Mouse (Mus musculus): ENCODE results near the gene Runx1. TPM values are rescaled to one million over a fixed set of nuclear protein-coding genes. Genes with fewer than 3 reads are reported as not detected.

The Runx1 gene
- 10 to 100 TPM in 1 of 2 experiments, 1 to 10 TPM in 1; 8.8 to 14.8 TPM for total RNA-seq (2021)
- long read RNA-seq, experiment 1, full-length matches to known transcripts, result 2 of 4 reads
- long read RNA-seq, experiment 1, partial matches to known transcripts, result 1 of 4 reads
- long read RNA-seq, experiment 1, other reads (novel, unspliced or antisense), result 1 of 4 reads
- long read RNA-seq, experiment 2, full-length matches to known transcripts, result 1 of 3 reads
- long read RNA-seq, experiment 2, partial matches to known transcripts, result 0 of 3 reads
- long read RNA-seq, experiment 2, other reads (novel, unspliced or antisense), result 2 of 3 reads

DNA sequence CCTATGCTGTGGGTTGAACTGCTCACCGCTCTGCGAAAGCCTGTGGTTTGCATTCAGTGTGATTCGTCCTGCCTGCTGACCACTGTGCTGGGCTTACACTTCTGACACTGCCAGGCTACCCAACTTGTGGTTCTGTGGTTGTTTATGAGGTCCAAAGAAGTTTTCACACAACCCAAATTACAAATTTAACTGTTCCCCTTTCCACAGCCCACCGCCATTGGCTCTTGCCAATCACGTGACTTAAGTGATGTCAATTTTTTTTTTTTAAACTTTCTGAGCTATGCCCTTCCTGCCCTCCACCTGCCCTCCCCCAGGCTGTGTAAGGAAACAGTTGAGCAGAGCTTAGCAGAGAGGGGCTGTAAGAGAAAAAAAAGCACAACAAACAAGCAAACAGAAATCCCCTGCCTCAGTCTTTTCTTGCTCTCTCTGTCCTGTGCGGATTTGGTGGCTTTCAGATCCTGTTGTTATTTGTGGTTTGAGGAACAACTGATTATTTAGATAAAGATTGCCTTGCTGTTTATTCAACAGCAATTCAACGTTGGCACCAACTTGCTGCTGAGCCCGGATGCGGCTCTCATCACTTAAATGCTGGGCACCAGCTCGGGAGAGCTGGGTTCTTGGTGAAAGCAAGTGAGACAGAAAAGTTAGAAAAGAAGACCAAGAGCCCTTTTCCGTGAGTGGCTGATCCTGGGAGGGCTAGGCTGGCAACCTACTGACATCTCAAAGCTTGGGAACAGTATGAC is at the start of gene Runx1:
Runx1 (minus strand) TSS at position 242 of the 743 bp plus-strand sequence.
- DNase-seq, result no peak

DNA sequence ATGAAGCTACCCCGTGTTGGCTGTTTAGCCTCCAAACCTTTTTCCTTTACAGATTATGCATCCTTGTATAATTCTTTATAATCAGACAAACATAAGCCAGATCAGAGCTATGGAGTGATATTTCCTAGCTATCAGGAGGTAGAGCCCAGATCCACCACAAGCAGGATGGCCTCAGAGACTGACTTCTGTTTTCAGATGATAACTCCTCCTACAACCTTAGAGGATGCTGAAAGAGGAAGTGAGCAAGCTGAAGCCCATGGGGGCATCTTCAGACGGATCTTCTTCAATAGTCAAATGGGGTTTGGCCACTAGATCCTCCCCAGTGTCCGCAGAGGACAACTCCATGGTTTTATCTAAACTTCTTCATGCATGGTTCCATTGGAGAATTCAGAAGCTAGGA is 48.1 kb upstream of the Runx1 start:
- no peak for DNase-seq

DNA sequence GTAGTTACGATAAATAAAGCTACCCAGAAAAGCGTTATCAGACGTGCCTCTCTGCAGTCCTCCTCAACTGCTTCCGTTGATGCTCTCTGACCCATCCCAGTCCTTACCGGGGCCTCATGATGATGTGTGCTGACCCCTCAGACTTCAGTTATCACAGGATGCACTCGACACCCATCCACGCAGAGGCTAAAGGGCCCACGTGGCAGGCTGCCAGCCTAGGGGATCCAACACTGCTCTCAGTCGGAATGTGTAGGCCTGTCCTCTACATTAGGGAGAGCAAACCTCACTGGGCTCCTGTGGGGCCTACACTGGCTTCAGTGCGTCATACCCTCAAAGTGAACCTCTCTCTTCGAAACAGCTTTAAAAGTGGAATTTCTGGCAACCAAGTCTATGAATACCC is 45.8 kb upstream of the Runx1 start:
- no peak for DNase-seq

DNA sequence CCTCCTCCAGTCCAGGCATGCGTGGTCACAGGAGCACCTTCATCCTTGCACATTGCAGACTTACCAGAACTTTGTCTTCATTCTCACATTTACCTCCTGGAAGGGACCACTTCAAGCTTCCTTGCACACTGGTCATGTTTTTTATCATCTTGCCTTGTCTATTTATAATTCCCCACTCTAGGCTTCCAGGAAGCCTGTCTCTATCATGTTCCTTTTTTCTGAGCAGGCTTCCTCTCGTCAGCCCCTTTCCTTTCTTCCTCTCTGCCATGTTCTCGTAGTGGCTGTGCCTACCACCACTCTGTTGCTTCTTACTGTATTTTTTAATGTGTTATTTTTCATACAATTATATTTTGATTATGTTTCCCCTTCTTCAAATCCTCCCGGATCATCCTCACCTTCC is 42.6 kb upstream of the Runx1 start:
- no peak for DNase-seq

DNA sequence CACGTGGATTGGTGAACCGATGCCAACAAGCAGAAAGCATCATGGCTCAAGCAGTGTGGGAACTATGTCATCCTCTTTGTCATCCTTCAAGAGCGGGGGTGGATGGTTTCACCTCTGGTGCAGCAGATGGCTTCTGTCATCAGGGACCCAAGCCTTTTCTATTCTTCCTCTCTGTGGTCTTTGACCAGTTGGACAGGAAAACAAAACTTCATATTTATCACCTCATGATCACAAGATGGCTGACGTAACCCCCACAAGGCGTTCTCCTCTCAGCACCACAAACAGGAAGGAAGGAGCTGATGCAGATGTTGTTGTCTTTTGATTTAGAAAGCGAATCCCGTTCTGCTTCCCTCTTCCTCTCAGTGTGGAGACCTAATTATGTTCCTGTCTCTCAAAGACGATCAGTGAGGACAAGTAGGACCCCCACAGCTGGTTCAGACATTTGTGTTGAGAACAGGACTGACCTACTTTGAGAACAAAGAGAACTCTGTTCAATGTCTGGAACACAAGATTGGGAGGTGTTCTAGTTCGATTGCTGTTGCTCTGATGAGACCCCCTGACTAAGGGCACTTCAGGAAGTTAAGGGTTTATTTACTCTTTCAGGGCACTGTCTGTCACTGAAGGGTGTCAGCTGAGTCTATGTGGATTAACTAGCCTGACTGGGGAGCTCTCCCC is 41.4 kb upstream of the Runx1 start:
- DNase-seq, result no peak

DNA sequence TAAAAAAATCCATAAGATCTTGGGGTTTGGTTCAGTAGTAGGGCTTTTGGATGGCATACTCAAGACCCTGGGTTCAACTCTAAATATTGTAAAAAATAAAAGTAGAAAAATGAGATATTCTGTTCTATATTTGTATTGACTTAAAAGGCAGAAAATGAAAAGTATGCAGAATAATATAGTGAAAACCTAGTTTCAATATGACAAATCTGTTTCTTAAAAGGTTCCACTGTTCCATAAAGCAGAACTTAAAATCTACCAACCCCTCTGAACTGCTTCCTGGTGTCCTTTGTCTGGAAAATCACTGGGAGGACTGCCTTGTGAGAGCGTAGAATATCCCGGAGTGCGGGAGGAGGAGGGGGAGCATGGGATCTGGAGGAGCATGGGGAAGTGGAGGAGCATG is 39.4 kb upstream of the Runx1 start:
- DNase-seq, result no peak

DNA sequence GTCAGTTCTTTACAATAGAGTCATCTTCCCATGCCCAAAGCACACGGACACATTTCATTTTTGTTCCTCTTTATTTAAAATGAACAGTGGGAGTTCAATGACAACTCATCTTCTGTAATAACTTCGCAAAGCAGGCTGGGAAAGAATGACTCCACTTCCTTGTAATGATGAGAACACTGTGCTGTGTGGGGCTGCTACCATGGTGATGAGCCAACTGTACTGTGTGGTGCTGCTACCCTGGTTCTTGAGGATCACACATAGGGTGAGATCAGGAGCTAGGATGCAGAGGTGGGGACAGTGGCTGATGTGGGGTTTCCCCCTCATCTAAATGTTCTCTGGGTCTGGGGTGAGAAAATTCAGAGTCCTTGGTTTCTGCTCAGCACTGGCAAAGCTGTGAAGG is 38.2 kb upstream of the Runx1 start:
- no peak for DNase-seq

DNA sequence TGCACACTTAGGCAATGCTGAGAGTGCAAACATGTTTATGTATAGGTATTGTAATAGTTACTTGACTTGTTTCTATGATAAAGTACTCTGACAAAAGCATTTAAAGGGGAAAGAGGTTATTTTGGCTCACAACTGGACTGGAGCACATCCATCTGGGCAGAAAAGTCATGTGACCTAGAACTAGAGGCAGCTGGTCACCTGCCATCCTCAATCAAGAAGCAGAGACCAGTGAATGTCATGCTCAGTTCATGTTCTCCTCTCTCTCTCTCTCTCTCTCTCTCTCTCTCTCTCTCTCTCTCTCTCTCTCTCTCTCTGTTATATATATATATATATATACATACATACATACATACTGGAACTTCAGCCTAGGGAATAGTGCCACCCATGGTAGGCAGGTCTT is 37.2 kb upstream of the Runx1 start:
- no peak for DNase-seq

DNA sequence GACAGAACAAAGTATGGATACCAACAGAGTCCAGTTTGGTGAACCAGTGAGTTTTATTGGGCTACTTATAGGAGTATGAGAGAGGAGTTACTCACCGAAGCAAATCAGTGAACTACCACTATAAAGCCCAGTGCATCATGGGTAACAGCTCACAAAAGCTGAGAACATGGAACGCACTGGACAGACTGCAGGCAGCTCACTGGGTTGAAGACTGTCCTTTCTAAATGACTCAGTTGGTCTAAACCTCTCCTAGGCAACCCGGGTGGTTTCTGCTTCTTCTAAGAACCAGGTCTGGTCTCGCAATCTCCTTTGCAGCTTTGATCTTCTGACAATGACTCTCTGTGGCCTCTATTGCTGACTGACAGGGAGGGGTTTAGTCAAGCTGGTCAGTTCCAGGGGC is 36.5 kb upstream of the Runx1 start:
- no peak for DNase-seq

DNA sequence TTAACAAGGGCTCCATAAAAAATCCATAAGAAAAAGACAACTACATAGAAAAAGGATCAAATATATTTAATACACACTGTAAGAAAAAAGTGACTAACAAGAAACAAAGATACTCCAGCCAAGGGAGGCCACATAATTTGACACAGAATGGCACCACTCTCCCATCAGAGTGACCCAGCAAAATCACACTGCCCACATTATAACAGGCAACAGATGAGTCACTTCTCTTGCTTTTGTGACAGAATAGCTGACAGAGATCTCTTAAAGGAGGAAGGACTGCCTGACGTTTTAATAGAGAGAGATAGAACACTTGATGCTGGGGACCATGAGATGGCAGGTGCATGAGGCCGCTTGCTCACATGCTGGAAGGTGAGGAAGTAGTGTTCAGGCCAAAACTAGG is 35.6 kb upstream of the Runx1 start:
- no peak for DNase-seq

DNA sequence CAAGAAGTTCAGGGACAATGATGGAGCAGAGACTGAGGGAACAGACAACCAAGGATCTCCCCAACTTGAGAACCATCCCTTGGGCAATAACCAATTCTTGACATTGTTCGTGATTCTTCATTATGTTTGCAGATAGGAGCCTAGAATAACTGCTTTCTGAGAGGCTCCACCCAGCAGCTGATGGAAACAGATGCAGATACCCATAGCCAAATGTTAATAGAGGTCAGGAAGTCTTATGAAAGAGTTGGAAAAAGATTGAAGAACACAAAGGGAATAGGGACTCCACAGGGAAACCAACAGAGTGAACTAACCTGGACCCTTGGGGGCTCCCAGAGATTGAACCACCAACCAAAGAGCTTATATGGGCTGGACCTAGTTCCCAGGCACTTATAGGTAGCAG is 34.7 kb upstream of the Runx1 start:
- DNase-seq, result no peak

DNA sequence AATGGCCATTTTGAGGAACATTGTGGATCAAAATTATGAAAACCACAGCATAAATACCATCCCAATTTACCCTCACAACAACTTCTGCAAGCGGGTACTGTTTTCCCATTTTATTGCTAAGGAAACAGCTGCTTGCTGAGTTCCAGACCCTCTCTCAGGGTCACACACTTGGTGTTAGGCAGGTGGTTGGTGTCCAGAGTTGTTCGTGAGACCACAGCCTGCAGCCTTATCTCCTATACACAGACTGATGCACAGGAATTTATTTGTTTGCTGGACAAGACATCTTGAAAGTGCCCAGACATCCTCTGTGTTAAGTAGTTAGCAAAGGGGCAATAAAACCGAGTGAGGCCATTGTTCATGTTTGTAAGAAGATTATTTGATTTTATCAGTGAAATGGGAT is 30.8 kb upstream of the Runx1 start:
- DNase-seq, result no peak

DNA sequence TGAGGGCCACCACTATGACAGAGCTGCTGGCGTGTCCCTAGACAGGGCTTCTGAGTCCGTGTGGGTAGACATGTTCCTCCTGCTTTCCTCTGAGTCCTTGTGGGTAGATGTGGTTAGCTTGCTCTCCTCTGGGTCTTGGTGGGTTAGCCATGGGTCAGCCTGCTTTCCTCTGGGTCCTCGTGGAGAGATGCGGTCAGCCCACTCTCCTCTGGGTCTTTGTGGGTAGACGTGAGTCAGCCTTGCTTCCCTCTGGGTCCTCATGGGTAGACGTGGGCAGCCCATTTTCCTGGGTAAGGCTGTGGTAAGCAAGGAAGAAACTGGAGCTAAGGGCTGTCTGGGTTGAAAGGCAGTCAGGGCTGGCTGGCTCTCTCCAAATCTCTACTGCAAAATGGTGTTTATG is 26.3 kb upstream of the Runx1 start:
- no peak for DNase-seq

DNA sequence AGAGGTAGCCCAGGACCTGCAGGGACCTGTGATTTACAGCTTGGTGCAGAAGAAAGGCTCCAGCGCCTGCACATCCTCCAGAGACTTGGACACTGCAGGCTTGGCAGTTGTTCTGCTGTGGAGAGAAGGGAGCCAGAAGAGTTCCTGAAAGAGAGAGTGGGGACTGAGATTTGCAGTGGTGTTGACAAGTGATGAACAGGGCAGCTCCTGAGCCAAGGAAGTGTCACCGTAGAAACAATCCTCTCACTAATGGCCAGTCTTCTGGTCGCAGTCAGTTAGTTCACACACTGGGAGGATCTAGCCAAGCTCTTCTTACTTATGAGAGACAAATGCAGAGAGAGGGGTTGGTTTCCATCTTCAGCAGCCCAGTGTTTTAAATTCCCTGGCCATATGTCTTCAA is 24.5 kb upstream of the Runx1 start:
- DNase-seq, result no peak

DNA sequence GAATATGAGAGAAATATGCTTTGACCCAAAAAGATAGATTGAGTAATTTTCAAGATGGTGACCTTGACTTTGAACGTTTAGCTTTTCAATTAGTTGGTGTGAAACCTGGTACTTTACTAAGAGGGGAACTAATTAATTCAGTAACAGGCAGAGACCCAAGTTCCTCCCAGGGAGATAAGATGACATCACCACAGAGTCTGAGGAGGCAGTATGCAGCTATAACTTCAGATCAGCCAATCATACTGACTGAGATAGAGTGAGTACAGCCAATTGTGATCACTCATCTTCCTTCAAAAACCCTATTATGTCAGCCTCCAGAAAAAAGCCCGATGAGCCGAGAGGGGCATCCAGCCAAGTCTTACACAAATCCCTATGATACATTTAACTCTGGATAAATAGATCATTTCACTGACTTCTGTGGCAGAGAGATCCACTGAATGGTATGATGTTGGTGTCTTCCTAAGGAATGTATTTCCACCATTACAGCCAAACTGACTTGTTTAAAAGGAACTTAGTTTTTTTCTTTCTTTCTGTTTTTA is 21.9 kb upstream of the Runx1 start:
- no peak for DNase-seq

DNA sequence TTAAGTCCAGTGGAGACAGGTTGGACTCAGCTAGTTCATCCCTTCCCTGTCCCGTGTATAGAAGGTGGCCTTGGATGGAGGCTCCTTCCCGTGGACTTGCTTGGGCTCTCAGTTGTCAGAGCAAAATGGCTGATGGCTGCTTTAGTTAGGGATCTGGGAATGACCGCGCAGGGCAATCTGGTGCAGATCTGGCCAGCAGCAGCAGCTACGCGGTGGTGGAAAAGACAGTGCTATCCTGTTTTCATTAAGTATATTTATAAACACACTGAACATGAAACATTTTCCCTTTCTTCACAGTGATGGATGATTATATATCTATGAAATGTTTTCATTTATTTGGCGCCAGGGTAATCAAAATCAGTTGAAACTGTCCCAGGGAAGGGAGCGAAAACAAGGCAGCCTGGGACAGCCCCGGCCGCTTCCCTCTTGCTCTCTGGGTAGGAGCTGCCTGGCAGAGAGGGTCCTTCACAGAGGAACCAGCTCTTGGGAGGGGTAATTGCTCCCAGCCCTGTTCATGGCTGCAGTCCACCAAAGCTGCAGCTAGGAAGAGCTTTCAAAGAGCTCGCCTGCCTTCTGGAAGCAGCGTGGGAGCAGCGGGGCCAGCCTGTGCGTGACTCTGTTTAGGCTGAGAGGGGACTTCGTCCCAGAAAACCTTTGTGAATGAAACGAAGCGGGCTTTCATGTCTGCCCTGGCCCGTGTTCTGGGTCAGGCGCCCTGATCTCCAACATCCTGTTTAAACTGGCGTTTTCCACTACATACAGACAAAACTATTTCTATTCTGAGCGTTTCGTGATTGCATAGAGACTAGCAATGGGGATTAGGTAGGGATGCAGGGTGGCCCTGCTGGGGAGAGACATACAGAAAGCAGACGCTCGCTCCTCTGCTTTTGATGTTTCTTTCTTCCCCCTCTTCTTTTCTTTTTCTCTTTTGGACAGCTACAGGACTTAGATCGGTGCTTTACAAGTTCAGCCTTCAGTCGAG is 19.6 kb upstream of the Runx1 start:
- DNase-seq, result no peak

DNA sequence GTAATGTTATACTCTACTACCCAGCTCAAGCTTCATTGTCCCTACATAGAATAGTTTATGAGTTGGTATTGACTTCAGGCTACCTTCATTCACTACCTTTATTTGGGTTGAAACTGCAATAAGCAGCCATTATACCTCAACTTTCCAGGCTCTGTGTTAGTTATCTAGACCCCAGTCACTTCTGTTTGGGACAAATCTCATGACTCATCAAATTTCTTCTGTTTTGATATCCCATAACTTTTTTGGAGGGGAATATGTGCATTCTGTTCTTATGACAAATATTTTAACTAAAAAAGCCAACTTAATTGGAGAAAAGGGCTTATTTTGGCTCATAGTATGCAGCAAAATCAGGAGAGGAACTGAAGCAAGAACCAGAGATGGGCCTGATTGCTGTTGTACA is 12.8 kb upstream of the Runx1 start:
- no peak for DNase-seq

DNA sequence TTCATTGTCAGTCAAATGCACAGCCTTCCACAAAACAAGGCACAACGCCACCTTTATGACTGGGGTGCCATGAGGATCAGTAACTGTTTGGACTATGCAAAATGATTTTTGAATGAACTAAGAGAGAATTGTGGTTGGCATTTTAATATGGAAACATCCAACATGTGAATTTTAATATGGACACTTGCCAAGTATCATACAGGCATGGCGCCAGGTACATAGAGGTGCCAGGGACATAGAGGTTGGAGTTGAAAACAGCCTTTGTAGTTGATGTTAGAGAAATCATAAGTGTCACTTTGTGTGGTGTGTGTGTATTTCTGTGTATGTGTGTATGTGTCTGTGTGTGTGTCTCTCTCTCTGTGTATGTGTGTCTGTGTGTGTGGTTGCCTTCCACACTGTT is 5.4 kb upstream of the Runx1 start:
- no peak for DNase-seq

DNA sequence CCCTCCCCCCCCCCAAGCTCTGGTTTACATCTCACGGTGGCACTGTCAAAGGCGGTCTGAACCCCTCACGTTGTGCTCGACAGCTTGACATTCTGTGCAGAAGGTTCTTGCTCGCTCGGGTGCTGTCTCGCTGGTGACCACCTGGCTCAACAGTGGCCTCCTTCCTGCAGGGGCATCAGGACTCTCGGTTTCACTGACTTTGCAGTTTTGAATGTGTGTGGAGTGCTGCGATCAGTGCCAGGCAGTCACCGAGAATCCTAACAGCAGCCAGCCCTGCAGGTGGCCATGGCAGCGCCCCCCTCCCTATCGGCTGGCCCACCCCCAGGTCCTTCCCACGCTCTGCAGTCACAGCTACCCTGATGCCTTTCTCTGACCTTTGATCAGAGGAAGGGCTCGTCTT is 4.5 kb upstream of the Runx1 start:
- DNase-seq, result no peak

DNA sequence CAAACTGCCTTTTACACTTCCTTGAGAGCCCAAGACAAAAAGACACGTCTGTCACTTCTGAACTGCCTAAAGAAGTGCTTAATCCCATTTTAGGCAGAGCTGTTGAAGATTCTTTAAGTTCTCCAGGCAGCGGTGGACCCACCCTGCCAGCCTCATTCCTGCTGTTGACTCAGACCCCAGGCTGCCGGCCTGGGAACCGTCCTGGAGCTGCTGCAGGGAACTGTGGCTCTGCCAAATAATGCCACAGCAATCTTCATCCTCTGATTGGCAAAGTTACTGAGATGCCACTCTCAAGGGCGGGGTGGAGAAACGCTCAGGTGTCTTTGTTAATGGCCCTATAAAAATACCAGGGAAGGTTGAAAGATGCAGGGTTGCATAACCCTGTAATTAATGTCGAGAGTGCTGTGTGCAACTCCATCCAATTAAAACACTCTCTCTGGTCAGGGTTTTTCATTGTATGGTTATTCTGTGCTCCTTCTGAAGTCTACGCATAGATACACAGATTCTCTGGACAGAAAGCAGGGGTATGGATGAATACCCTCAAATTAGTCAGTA is 2.4 kb upstream of the Runx1 start:
- DNase-seq, result no peak

DNA sequence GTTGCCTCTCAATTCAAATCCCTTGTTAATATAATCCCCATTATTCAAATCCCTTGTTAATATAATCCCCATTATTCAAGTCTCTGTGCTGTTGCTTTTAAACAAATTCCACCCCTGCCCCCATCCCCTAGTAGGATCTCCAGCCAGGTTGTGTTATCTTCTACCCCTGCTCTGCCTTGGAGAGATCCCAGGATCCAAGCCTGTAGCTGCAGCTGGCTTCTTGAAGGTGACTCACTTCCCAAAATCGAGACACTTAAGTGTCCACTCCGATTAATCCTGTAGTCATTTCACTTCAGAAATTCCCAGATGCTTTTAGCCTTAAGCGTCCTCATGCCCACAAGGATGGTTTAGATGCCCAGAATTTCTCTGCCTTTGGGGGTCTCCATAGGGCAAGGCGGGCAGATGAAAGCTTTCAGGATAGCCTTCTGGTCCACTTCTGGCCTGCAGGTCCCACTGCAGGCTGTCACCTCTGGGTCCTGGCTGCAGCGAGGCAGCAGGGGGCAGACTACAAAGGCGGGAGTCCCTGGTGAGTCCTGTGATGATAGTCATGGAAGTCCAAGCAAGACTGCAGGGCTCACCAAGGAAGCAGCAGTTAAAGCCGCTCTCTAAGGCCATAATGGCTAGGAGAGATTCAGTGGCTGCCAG is 1.8 kb upstream of the Runx1 start:
- peak; percentile 25 for DNase-seq

Measured in gastrocnemius, postnatal 10 days (tissue).